Mouse (Mus musculus): ENCODE results near the gene Map7. TPM values are rescaled to one million over a fixed set of nuclear protein-coding genes. Genes with fewer than 3 reads are reported as not detected.

Map7 gene
- total RNA-seq, 2 experiments from 2014 or later = 47.0 to 52.5 TPM

- intact Hi-C loops (cut with DNase I) = no loop called here
- no peak for DNase-seq (ENCODE audit: extremely low spot score in 1 of 2, low spot score in 2 of 2)
Measured at GRCm38 (mm10) chr10:20178807-20179605, 30.7 kb downstream of the Map7 start.

GRCm38 (mm10) chr10:20181198-20181597 lies 32.9 kb downstream of the Map7 start:
- intact Hi-C loops (cut with DNase I) = no loop called here
- DNase-seq (ENCODE audit: extremely low spot score in 1 of 2, low spot score in 2 of 2) = no peak

GRCm38 (mm10) chr10:20181680-20182399 lies 33.6 kb downstream of the Map7 start:
- no peak for DNase-seq (ENCODE audit: extremely low spot score in 1 of 2, low spot score in 2 of 2)
- intact Hi-C loops (cut with DNase I) = no loop called here

- intact Hi-C loops (cut with DNase I) = no loop called here
- DNase-seq (ENCODE audit: extremely low spot score in 1 of 2, low spot score in 2 of 2) = no peak
Measured at GRCm38 (mm10) chr10:20184326-20184725, 36.1 kb downstream of the Map7 start.

- intact Hi-C loops (cut with DNase I) = no loop called here
- DNase-seq (ENCODE audit: extremely low spot score in 1 of 2, low spot score in 2 of 2) = no peak
Measured at GRCm38 (mm10) chr10:20185264-20185663, 37.0 kb downstream of the Map7 start.

- intact Hi-C loops (cut with DNase I) = no loop called here
- DNase-seq (ENCODE audit: extremely low spot score in 1 of 2, low spot score in 2 of 2) = no peak
Measured at GRCm38 (mm10) chr10:20185806-20186205, 37.5 kb downstream of the Map7 start.

- no peak for DNase-seq (ENCODE audit: extremely low spot score in 1 of 2, low spot score in 2 of 2)
- intact Hi-C loops (cut with DNase I) = no loop called here
Measured at GRCm38 (mm10) chr10:20186800-20187273, 38.6 kb downstream of the Map7 start.

- intact Hi-C loops (cut with DNase I) = no loop called here
- no peak for DNase-seq (ENCODE audit: extremely low spot score in 1 of 2, low spot score in 2 of 2)
Measured at GRCm38 (mm10) chr10:20190139-20190747, 42.0 kb downstream of the Map7 start.

GRCm38 (mm10) chr10:20194847-20195540 lies 46.7 kb downstream of the Map7 start:
- DNase-seq (ENCODE audit: extremely low spot score in 1 of 2, low spot score in 2 of 2) = no peak
- intact Hi-C loops (cut with DNase I) = no loop called here

GRCm38 (mm10) chr10:20197039-20197438 lies 48.8 kb downstream of the Map7 start:
- intact Hi-C loops (cut with DNase I) = no loop called here
- no peak for DNase-seq (ENCODE audit: extremely low spot score in 1 of 2, low spot score in 2 of 2)

GRCm38 (mm10) chr10:20198968-20199737 lies 50.9 kb downstream of the Map7 start:
- intact Hi-C loops (cut with DNase I) = no loop called here
- no peak for DNase-seq (ENCODE audit: extremely low spot score in 1 of 2, low spot score in 2 of 2)

- intact Hi-C loops (cut with DNase I) = no loop called here
- no peak for DNase-seq (ENCODE audit: extremely low spot score in 1 of 2, low spot score in 2 of 2)
Measured at GRCm38 (mm10) chr10:20201236-20201635, 53.0 kb downstream of the Map7 start.

- intact Hi-C loops (cut with DNase I) = no loop called here
- no peak for DNase-seq (ENCODE audit: extremely low spot score in 1 of 2, low spot score in 2 of 2)
Measured at GRCm38 (mm10) chr10:20202171-20202570, 53.9 kb downstream of the Map7 start.

- no peak for DNase-seq (ENCODE audit: extremely low spot score in 1 of 2, low spot score in 2 of 2)
- intact Hi-C loops (cut with DNase I) = no loop called here
Measured at GRCm38 (mm10) chr10:20202818-20203217, 54.5 kb downstream of the Map7 start.

- intact Hi-C loops (cut with DNase I) = no loop called here
- no peak for DNase-seq (ENCODE audit: extremely low spot score in 1 of 2, low spot score in 2 of 2)
Measured at GRCm38 (mm10) chr10:20203502-20203901, 55.2 kb downstream of the Map7 start.

GRCm38 (mm10) chr10:20204696-20205431 lies 56.6 kb downstream of the Map7 start:
- DNase-seq (ENCODE audit: extremely low spot score in 1 of 2, low spot score in 2 of 2) = no peak
- intact Hi-C loops (cut with DNase I) = no loop called here

- intact Hi-C loops (cut with DNase I) = no loop called here
Measured at GRCm38 (mm10) chr10:20206966-20207365, 58.7 kb downstream of the Map7 start.

More at GRCm38 (mm10) chr10:20206966-20207365, 58.7 kb downstream of the Map7 start:
- no peak for DNase-seq (ENCODE audit: extremely low spot score in 1 of 2, low spot score in 2 of 2)

Measured in left cerebral cortex, postnatal 10 days (tissue).